Mouse (Mus musculus) neural tube, embryonic 11.5 days (tissue): Measurements from ENCODE around the gene Dusp6. TPM values are rescaled to one million over a fixed set of nuclear protein-coding genes. Genes with fewer than 3 reads are reported as not detected.

ENCODE experiments used
- ATAC-seq: fragments of 200-750 bp; cut with Nextera tagmentation; 2 replicates; pipeline ENCODE4 v1.8.0; 2017; ENCODE audit warnings: moderate number of reproducible peaks, mild to moderate bottlenecking, moderate TSS enrichment, moderate library complexity; ENCODE audit not compliant: insufficient read depth, low FRiP score, low TSS enrichment
- DNase-seq: peaks from one replicate; pipeline ENCODE4 v3.0.0-alpha.2; 2015; ENCODE audit warnings: low spot score
- H3K27ac ChIP-seq: fragments of 300-500 bp; sonication (generic); 2 replicates; pipeline ENCODE4 v1.5.1; 2014; ENCODE audit warnings: low read depth, mild to moderate bottlenecking, low read length
- H3K27me3 ChIP-seq: fragments of 300-500 bp; sonication (generic); 2 replicates; pipeline ENCODE4 v1.6.1; 2014; ENCODE audit warnings: mild to moderate bottlenecking, low read length, mixed read lengths; ENCODE audit not compliant: control insufficient read depth, insufficient read depth
- H3K36me3 ChIP-seq: fragments of 300-500 bp; sonication (generic); 2 replicates; pipeline ENCODE4 v1.6.1; 2014; ENCODE audit warnings: mild to moderate bottlenecking, low read length, moderate library complexity, mixed read lengths; ENCODE audit not compliant: control insufficient read depth, insufficient read depth
- H3K4me1 ChIP-seq: fragments of 300-500 bp; sonication (generic); 2 replicates; pipeline ENCODE4 v1.6.1; 2014; ENCODE audit warnings: low read length, mixed read lengths; ENCODE audit not compliant: control insufficient read depth, insufficient read depth
- H3K4me2 ChIP-seq: fragments of 300-500 bp; sonication (generic); 2 replicates; pipeline ENCODE4 v1.6.1; 2014; ENCODE audit warnings: low read depth, mild to moderate bottlenecking, moderate library complexity
- H3K4me3 ChIP-seq: fragments of 300-500 bp; sonication (generic); 2 replicates; pipeline ENCODE4 v1.5.1; 2014; ENCODE audit warnings: low read depth, low read length
- H3K9ac ChIP-seq: fragments of 300-500 bp; sonication (generic); 2 replicates; pipeline ENCODE4 v1.6.1; 2014; ENCODE audit warnings: mild to moderate bottlenecking, low read length
- H3K9me3 ChIP-seq: fragments of 300-500 bp; sonication (generic); 2 replicates; pipeline ENCODE4 v1.6.1; 2016; ENCODE audit warnings: low read length; ENCODE audit not compliant: control insufficient read depth
- WGBS: fragments of 180-500 bp; shearing (Covaris S2); extraction: QIAGEN DNeasy Blood & Tissue Kit; methylation state at CpG from one replicate; pipeline ENCODE4 v1.1.7; 2014; 5-methylcytosine and 5-hydroxymethylcytosine counted together
- polyA plus RNA-seq: library from polyadenylated mRNA; unstranded; fragments of >200 nt; fragmentation: Nextera tagmentation; extraction: Ambion mirVana; gene quantifications from 2 replicates; pipeline ENCODE4 v1.2.1, GENCODE M21; 2014

Gene Dusp6
- polyA plus RNA-seq, 1 experiment from 2014 or later: 57.5 TPM

GRCm38 (mm10) chr10:99242721-99243120, 20.3 kb upstream of the Dusp6 start:
- 82% methylated on average over 10 of the region's 10 CpGs for WGBS
- H3K4me1 ChIP-seq: no peaks in the 10 kb centered on the region
- 0 out of 2 replicates have a peak overlapping the region, but pooled peaks have one; percentile 14 for H3K27ac ChIP-seq
- H3K4me2 ChIP-seq: no peak overlapping the region
- H3K36me3 ChIP-seq: no peaks in the 10 kb centered on the region
- ATAC-seq: no peak
- DNase-seq: no peak
- H3K27me3 ChIP-seq: no peaks in the 10 kb centered on the region
- no peak overlapping the region for H3K9ac ChIP-seq
- H3K9me3 ChIP-seq: no peaks in the 10 kb centered on the region
- no peak overlapping the region for H3K4me3 ChIP-seq

- no peak overlapping the region for H3K4me3 ChIP-seq
- no peaks in the 10 kb centered on the region for H3K4me1 ChIP-seq
- ATAC-seq (no peak), DNase-seq (no peak)
- no peaks in the 10 kb centered on the region for H3K36me3 ChIP-seq
- 70% methylated on average over 5 of the region's 5 CpGs for WGBS
- H3K9me3 ChIP-seq: no peaks in the 10 kb centered on the region
- H3K27me3 ChIP-seq: no peaks in the 10 kb centered on the region
- no peak overlapping the region for H3K9ac ChIP-seq
- H3K27ac ChIP-seq: no peak overlapping the region
- H3K4me2 ChIP-seq: no peak overlapping the region
Measured at GRCm38 (mm10) chr10:99243907-99244489, 19.0 kb upstream of the Dusp6 start.

DNA sequence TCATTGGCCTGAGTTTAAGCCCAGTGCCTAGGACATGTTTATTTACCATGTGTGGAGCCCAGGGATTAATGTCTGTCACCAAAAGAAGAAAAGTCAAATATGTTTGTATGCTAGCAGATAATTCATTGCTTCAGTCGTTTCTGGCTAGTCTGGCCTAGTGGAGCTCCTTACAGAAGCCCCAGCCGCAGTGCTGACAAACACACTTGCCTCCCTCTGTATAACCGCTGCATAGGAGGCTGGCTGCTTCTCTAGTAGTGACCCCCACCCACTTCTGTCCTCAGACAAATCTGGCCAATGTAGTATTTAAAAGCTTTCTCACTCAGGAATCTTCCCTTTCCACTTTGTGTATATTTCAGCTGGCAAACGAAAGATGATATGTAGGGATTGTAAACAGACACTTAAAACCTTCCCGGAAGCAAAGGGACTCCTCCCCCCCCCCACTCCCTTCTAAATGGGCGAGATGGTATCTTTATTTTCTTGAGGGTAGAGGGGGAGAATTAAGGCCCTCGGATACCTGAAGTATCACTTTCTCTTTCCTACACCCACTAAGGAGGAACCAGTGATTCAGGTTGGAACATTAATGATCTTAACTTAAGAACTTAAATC, 18.3 kb upstream of the Dusp6 start:
- DNase-seq: no peak
- Histone ChIP-seq H3K4me1 (no peaks in the 10 kb centered on the region), H3K4me3 (no peak overlapping the region), H3K9me3 (no peaks in the 10 kb centered on the region), H3K9ac (no peak overlapping the region), H3K36me3 (no peaks in the 10 kb centered on the region), H3K27ac (no peak overlapping the region), H3K27me3 (no peaks in the 10 kb centered on the region), H3K4me2 (no peak overlapping the region)
- 64% methylated on average over 7 of the region's 7 CpGs for WGBS
- ATAC-seq: no peak

- Histone ChIP-seq H3K36me3 (no peaks in the 10 kb centered on the region), H3K9ac (no peak overlapping the region), H3K4me3 (no peak overlapping the region), H3K4me2 (no peak overlapping the region), H3K4me1 (no peaks in the 10 kb centered on the region), H3K9me3 (no peaks in the 10 kb centered on the region), H3K27ac (no peak overlapping the region), H3K27me3 (no peaks in the 10 kb centered on the region)
- 77% methylated on average over 20 of the region's 20 CpGs for WGBS
- ATAC-seq (no peak), DNase-seq (no peak)
Measured at GRCm38 (mm10) chr10:99246797-99247508, 16.1 kb upstream of the Dusp6 start.

DNA sequence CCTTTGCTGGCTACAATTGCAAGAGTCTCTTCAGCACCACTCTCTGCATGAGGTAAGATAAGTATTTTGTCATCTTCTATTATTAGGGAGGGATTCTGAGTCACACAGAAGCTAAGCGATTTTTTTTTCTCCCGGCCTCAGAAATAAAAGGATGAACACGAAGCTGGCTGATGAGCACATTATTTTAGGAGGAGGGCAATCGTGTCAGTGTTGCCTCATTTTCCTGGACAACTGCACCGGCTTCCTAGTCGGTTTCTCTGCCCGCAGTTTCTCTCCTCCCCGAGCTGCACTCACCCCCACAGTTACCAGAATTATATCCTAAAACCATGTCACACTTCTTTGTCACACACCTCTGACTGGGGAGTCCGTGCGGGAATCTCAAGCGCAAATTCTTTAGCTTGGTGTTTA, 12.2 kb upstream of the Dusp6 start:
- no peaks in the 10 kb centered on the region for H3K36me3 ChIP-seq
- ATAC-seq (no peak), DNase-seq (no peak)
- H3K9me3 ChIP-seq: no peaks in the 10 kb centered on the region
- no peak overlapping the region for H3K4me2 ChIP-seq
- H3K9ac ChIP-seq: no peak overlapping the region
- H3K4me1 ChIP-seq: no peaks in the 10 kb centered on the region
- WGBS: 80% methylated on average over 11 of the region's 11 CpGs
- H3K4me3 ChIP-seq: no peak overlapping the region
- H3K27ac ChIP-seq: no peak overlapping the region
- H3K27me3 ChIP-seq: no peaks in the 10 kb centered on the region

GRCm38 (mm10) chr10:99253412-99253811, 9.6 kb upstream of the Dusp6 start:
- no peaks in the 10 kb centered on the region for H3K27me3 ChIP-seq
- no peak overlapping the region for H3K27ac ChIP-seq
- no peaks in the 10 kb centered on the region for H3K36me3 ChIP-seq
- ATAC-seq (no peak), DNase-seq (no peak)
- WGBS: 87% methylated on average over 2 of the region's 2 CpGs
- H3K4me3 ChIP-seq: no peak overlapping the region
- H3K4me1 ChIP-seq: no peaks in the 10 kb centered on the region
- no peaks in the 10 kb centered on the region for H3K9me3 ChIP-seq
- no peak overlapping the region for H3K9ac ChIP-seq
- H3K4me2 ChIP-seq: no peak overlapping the region

DNA sequence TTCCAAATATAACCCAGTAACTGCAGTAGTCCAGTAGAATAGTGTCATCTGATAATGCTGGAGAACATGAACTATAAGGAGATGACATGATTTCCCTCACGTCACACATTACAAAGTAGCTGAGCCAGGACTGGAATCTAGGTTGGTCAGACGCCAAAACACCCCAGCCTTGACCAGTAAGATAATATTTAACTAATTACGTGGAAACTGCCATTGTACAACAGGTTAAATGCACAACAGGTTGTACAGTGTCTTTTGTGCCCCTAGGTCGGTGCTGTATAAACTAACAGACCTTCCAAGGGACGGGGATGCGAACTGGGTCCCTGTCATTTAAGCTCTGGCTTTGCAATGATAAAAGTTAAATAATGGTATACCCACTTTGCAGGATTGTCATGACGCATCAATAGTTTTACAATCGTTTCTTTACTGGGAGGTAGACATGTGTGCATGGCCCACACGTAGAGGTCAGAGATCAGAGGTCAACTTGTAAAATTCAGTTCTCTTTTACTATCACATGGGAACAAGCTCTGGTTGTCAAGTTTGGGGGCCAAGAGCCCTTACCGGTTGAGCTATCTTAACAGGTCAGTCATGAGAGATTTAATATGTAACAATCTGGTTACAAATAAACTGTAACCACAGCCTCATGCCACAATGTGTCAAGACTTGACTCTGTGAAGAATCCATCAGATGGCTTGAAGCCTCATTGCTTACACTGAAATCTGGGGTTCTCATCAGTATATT, 7.0 kb upstream of the Dusp6 start:
- Histone ChIP-seq H3K4me1 (0 out of 2 replicates have a peak, but pooled peaks cover 2% of the 10 kb centered on the region), H3K27ac (no peak overlapping the region), H3K4me3 (no peak overlapping the region), H3K9ac (no peak overlapping the region), H3K9me3 (no peaks in the 10 kb centered on the region), H3K4me2 (no peak overlapping the region), H3K27me3 (no peaks in the 10 kb centered on the region), H3K36me3 (no peaks in the 10 kb centered on the region)
- DNase-seq (no peak), ATAC-seq (no peak)
- 85% methylated on average over 10 of the region's 10 CpGs for WGBS

- no peak overlapping the region for H3K4me3 ChIP-seq
- H3K36me3 ChIP-seq: no peaks in the 10 kb centered on the region
- peaks cover 3% of the 10 kb centered on the region; the same call in 1 of the 2 replicates for H3K4me1 ChIP-seq
- no peak overlapping the region for H3K4me2 ChIP-seq
- H3K9ac ChIP-seq: no peak overlapping the region
- no peak for ATAC-seq
- DNase-seq: no peak
- 89% methylated on average over 5 of the region's 5 CpGs for WGBS
- H3K9me3 ChIP-seq: no peaks in the 10 kb centered on the region
- H3K27me3 ChIP-seq: no peaks in the 10 kb centered on the region
- no peak overlapping the region for H3K27ac ChIP-seq
Measured at GRCm38 (mm10) chr10:99257531-99257930, 5.5 kb upstream of the Dusp6 start.
